Comparison of ENCODE assay signal across 35 mouse cellular contexts in genomic region chr10:63403636-63404035, GRCm38 (mm10). TPM values are rescaled to one million over a fixed set of nuclear protein-coding genes. Genes with fewer than 3 reads are reported as not detected.
DNase-seq lines count a peak whose midpoint lies in the region; ATAC-seq and TF ChIP-seq lines count a peak whose summit lies in the region.
"Had no signal": no experiment of that assay in that cellular context is flagged by ENCODE, and none has a peak within 500 bp of the region (broad histone marks: within the 10 kb centered on the region; RNA-seq: fewer than 3 reads in every experiment).

No protein-coding gene starts in this region.

- intact Hi-C loops in heart, postnatal 36 days (cut with DNase I): no loop called here

- no peak overlapping the region for H3K4me2 ChIP-seq in forebrain, embryonic 11.5 days (ENCODE audit: low read depth, low read length, severe bottlenecking)
- no peak overlapping the region for H3K4me2 ChIP-seq in stomach, embryonic 15.5 days
- H3K4me2 ChIP-seq in stomach, postnatal 0 days (replicated peaks; ENCODE audit: low read depth): no peak overlapping the region
- H3K4me2 ChIP-seq in liver, embryonic 13.5 days: no peak overlapping the region
- H3K4me2 ChIP-seq: embryonic facial prominence, embryonic 15.5 days; heart, embryonic 11.5 days; lung, embryonic 14.5 days had no signal

- no peak overlapping the region for H3K27ac ChIP-seq in forebrain, embryonic 11.5 days (ENCODE audit: low read depth, low read length)
- H3K27ac ChIP-seq in forebrain, embryonic 10.5 days: no peak overlapping the region
- H3K27ac ChIP-seq in stomach, embryonic 15.5 days: no peak overlapping the region
- no peak overlapping the region for H3K27ac ChIP-seq in stomach, postnatal 0 days (replicated peaks)
- no peak overlapping the region for H3K27ac ChIP-seq in liver, embryonic 13.5 days
- H3K27ac ChIP-seq: embryonic facial prominence, embryonic 10.5 days; embryonic facial prominence, embryonic 15.5 days had no signal

- H3K36me3 ChIP-seq in forebrain, embryonic 11.5 days (ENCODE audit: control insufficient read depth, insufficient read depth, low read length): no peaks in the 10 kb centered on the region
- H3K36me3 ChIP-seq in forebrain, embryonic 10.5 days (replicated peaks): no peaks in the 10 kb centered on the region
- H3K36me3 ChIP-seq in stomach, embryonic 15.5 days: no peaks in the 10 kb centered on the region
- H3K36me3 ChIP-seq in stomach, postnatal 0 days (ENCODE audit: control insufficient read depth, insufficient read depth, low read length): no peaks in the 10 kb centered on the region
- H3K36me3 ChIP-seq in liver, embryonic 13.5 days: no peaks in the 10 kb centered on the region
- H3K36me3 ChIP-seq: embryonic facial prominence, embryonic 10.5 days; embryonic facial prominence, embryonic 15.5 days; G1E had no signal

- DNase-seq in forebrain, embryonic 11.5 days (ENCODE audit: low spot score): no peak
- DNase-seq in forebrain, embryonic 10.5 days (ENCODE audit: extremely low spot score, low spot score): no peak
- DNase-seq in stomach, postnatal 0 days (ENCODE audit: low spot score): no peak
- no peak for DNase-seq in liver, embryonic 13.5 days
- no peak for DNase-seq in cerebellum, postnatal 4 days (ENCODE audit: low spot score in 2 of 2)
- DNase-seq in right cerebral cortex, adult 18-20 months: no peak
- no peak for DNase-seq in heart, postnatal 36 days
- DNase-seq: adrenal gland, adult 8-10 months; gastrocnemius, postnatal 36 days; heart, adult 18-20 months; heart, postnatal 4 days; left cerebral cortex, postnatal 4 days; lung, embryonic 14.5 days; lung, postnatal 14 days; midbrain, embryonic 14.5 days; spleen, adult 18-20 months; thymus, adult 2 months; thymus, postnatal 4 days had no signal

- H3K4me3 ChIP-seq in forebrain, embryonic 11.5 days (ENCODE audit: low read depth, low read length): no peak overlapping the region
- H3K4me3 ChIP-seq in forebrain, embryonic 10.5 days: no peak overlapping the region
- no peak overlapping the region for H3K4me3 ChIP-seq in stomach, embryonic 15.5 days (replicated peaks)
- H3K4me3 ChIP-seq in stomach, postnatal 0 days (ENCODE audit: low read depth, low read length): no peak overlapping the region
- H3K4me3 ChIP-seq in liver, embryonic 13.5 days (replicated peaks): no peak overlapping the region
- H3K4me3 ChIP-seq: embryonic facial prominence, embryonic 10.5 days; embryonic facial prominence, embryonic 15.5 days had no signal

- no peaks in the 10 kb centered on the region for H3K4me1 ChIP-seq in forebrain, embryonic 11.5 days (replicated peaks; ENCODE audit: control insufficient read depth, insufficient read depth, low read length)
- no peaks in the 10 kb centered on the region for H3K4me1 ChIP-seq in forebrain, embryonic 10.5 days
- no peaks in the 10 kb centered on the region for H3K4me1 ChIP-seq in stomach, embryonic 15.5 days
- H3K4me1 ChIP-seq in stomach, postnatal 0 days (replicated peaks; ENCODE audit: control insufficient read depth, insufficient read depth): no peaks in the 10 kb centered on the region
- H3K4me1 ChIP-seq in liver, embryonic 13.5 days (replicated peaks): 0 out of 2 replicates have a peak, but pooled peaks cover 3% of the 10 kb centered on the region
- H3K4me1 ChIP-seq: embryonic facial prominence, embryonic 10.5 days; embryonic facial prominence, embryonic 15.5 days had no signal

- no peak for TF ChIP-seq CTCF in stomach, postnatal 0 days (IDR thresholded peaks at IDR 0.05; ENCODE audit: low read depth)

- no peak for TF ChIP-seq EP300 in stomach, postnatal 0 days (optimal IDR thresholded peaks at IDR 0.05)

- 0 out of 2 replicates have a peak, but pooled peaks have one; percentile 18 for ATAC-seq in forebrain, embryonic 11.5 days (replicated peaks; ENCODE audit: low FRiP score)
- peak; percentile 27; the same call in 1 of the 2 replicates for ATAC-seq in stomach, embryonic 15.5 days (ENCODE audit: insufficient read depth, low FRiP score, low read depth)
- ATAC-seq in stomach, postnatal 0 days (ENCODE audit: low FRiP score, low TSS enrichment): no peak
- 0 out of 2 replicates have a peak, but pooled peaks have one; percentile 20 for ATAC-seq in liver, embryonic 13.5 days (ENCODE audit: low read depth)
- ATAC-seq: forebrain, embryonic 14.5 days; hindbrain, embryonic 16.5 days had no signal

- WGBS in forebrain, embryonic 11.5 days: 83% methylated on average over 2 of the region's 2 CpGs
- WGBS in forebrain, embryonic 10.5 days: 88% methylated on average over 2 of the region's 2 CpGs
- WGBS in stomach, embryonic 15.5 days: 65% methylated on average over 2 of the region's 2 CpGs
- 70% methylated on average over 2 of the region's 2 CpGs for WGBS in stomach, postnatal 0 days
- whole genome bisulfite sequencing in liver, embryonic 13.5 days (ENCODE audit: insufficient replicate concordance): 67% methylated on average over 2 of the region's 2 CpGs

- H3K27me3 ChIP-seq in forebrain, embryonic 11.5 days (ENCODE audit: control insufficient read depth, insufficient read depth, low read length): no peaks in the 10 kb centered on the region
- H3K27me3 ChIP-seq in forebrain, embryonic 10.5 days (ENCODE audit: poor library complexity, severe bottlenecking): no peaks in the 10 kb centered on the region
- H3K27me3 ChIP-seq in stomach, embryonic 15.5 days (replicated peaks): no peaks in the 10 kb centered on the region
- no peaks in the 10 kb centered on the region for H3K27me3 ChIP-seq in stomach, postnatal 0 days (ENCODE audit: control insufficient read depth, insufficient read depth, low read length)
- no peaks in the 10 kb centered on the region for H3K27me3 ChIP-seq in liver, embryonic 13.5 days
- H3K27me3 ChIP-seq: embryonic facial prominence, embryonic 15.5 days had no signal

- H3K9ac ChIP-seq in forebrain, embryonic 11.5 days (ENCODE audit: low read length): no peak overlapping the region
- H3K9ac ChIP-seq in stomach, embryonic 15.5 days: no peak overlapping the region
- no peak overlapping the region for H3K9ac ChIP-seq in stomach, postnatal 0 days (ENCODE audit: low read length)
- H3K9ac ChIP-seq in liver, embryonic 13.5 days: no peak overlapping the region
- H3K9ac ChIP-seq: embryonic facial prominence, embryonic 15.5 days; lung, embryonic 14.5 days had no signal

- no peaks in the 10 kb centered on the region for H3K9me3 ChIP-seq in forebrain, embryonic 11.5 days (ENCODE audit: control insufficient read depth, low read length)
- no peaks in the 10 kb centered on the region for H3K9me3 ChIP-seq in forebrain, embryonic 10.5 days
- H3K9me3 ChIP-seq in stomach, embryonic 15.5 days: no peaks in the 10 kb centered on the region
- no peaks in the 10 kb centered on the region for H3K9me3 ChIP-seq in stomach, postnatal 0 days (ENCODE audit: control insufficient read depth, low read length)
- H3K9me3 ChIP-seq in liver, embryonic 13.5 days (replicated peaks): no peaks in the 10 kb centered on the region
- H3K9me3 ChIP-seq: embryonic facial prominence, embryonic 10.5 days; embryonic facial prominence, embryonic 15.5 days; G1E had no signal

RNA-seq across cellular contexts. Expression of gene Gm7075, which starts 18.0 kb away (rescaled TPM):
- not detected in 2 replicates for polyA plus RNA-seq in forebrain, embryonic 11.5 days (2014; fragmentation: Nextera tagmentation; extraction: Ambion mirVana)
- polyA plus RNA-seq in forebrain, embryonic 10.5 days (2016; fragmentation: Nextera tagmentation; extraction: Ambion mirVana): not detected in 2 replicates
- not detected in 2 replicates for polyA plus RNA-seq in stomach, embryonic 15.5 days (2015; fragmentation: Nextera tagmentation; extraction: Ambion mirVana)
- polyA plus RNA-seq in stomach, postnatal 0 days (2015; fragmentation: Nextera tagmentation; extraction: Ambion mirVana): not detected in 2 replicates
- polyA plus RNA-seq in liver, embryonic 13.5 days (2015; fragmentation: Nextera tagmentation; extraction: Ambion mirVana): not detected in 2 replicates
- total RNA-seq in heart, postnatal 36 days (2021): not detected
- total RNA-seq: adrenal gland, adult 8-10 months; adrenal gland, postnatal 4 days; G1E; gastrocnemius, adult 18-20 months; gastrocnemius, postnatal 36 days; heart, adult 18-20 months; heart, postnatal 4 days; layer of hippocampus, adult 8-10 months; layer of hippocampus, postnatal 25 days; left cerebral cortex, postnatal 4 days; monocyte, adult 5-6 weeks had no signal
- polyA plus RNA-seq: C2C12; cerebellum, adult 2 months; embryonic facial prominence, embryonic 10.5 days; embryonic facial prominence, embryonic 15.5 days; forebrain, embryonic 14.5 days; G1E; heart, embryonic 11.5 days; heart, embryonic 16.5 days; hindbrain, embryonic 16.5 days; intestine, embryonic 14.5 days; lung, embryonic 14.5 days; midbrain, embryonic 14.5 days; neural tube, embryonic 14.5 days; thymus, adult 2 months had no signal

RNA-seq across cellular contexts. Expression of gene Dnajc12, which starts 21.4 kb away (rescaled TPM):
- 6.4 and 8.7 TPM in 2 replicates for polyA plus RNA-seq in forebrain, embryonic 11.5 days (2014; fragmentation: Nextera tagmentation; extraction: Ambion mirVana)
- polyA plus RNA-seq in forebrain, embryonic 10.5 days (2016; fragmentation: Nextera tagmentation; extraction: Ambion mirVana): 9.6 and 9.9 TPM in 2 replicates
- 9.3 and 10.5 TPM in 2 replicates for polyA plus RNA-seq in stomach, embryonic 15.5 days (2015; fragmentation: Nextera tagmentation; extraction: Ambion mirVana)
- polyA plus RNA-seq in stomach, postnatal 0 days (2015; fragmentation: Nextera tagmentation; extraction: Ambion mirVana): 10.2 and 11.0 TPM in 2 replicates
- 16.5 and 18.1 TPM in 2 replicates for polyA plus RNA-seq in liver, embryonic 13.5 days (2015; fragmentation: Nextera tagmentation; extraction: Ambion mirVana)
- total RNA-seq in heart, postnatal 36 days (2021): 10 to 100 TPM in 1 of 2 experiments, 1 to 10 TPM in 1; 9.7 to 10.8 TPM

RNA-seq across cellular contexts. Expression of gene Sirt1, which starts 22.1 kb away (rescaled TPM):
- 9.1 and 9.3 TPM in 2 replicates for polyA plus RNA-seq in forebrain, embryonic 11.5 days (2014; fragmentation: Nextera tagmentation; extraction: Ambion mirVana)
- polyA plus RNA-seq in forebrain, embryonic 10.5 days (2016; fragmentation: Nextera tagmentation; extraction: Ambion mirVana): 5.4 and 6.8 TPM in 2 replicates
- 5.2 and 5.5 TPM in 2 replicates for polyA plus RNA-seq in stomach, embryonic 15.5 days (2015; fragmentation: Nextera tagmentation; extraction: Ambion mirVana)
- 2.9 and 3.2 TPM in 2 replicates for polyA plus RNA-seq in stomach, postnatal 0 days (2015; fragmentation: Nextera tagmentation; extraction: Ambion mirVana)
- polyA plus RNA-seq in liver, embryonic 13.5 days (2015; fragmentation: Nextera tagmentation; extraction: Ambion mirVana): 3.1 and 3.3 TPM in 2 replicates
- total RNA-seq in heart, postnatal 36 days (2021): 10 to 100 TPM; 11.8 to 12.7 TPM

RNA-seq across cellular contexts. Expression of gene Ctnna3, which starts 26.3 kb away (rescaled TPM):
- not detected in 2 replicates for polyA plus RNA-seq in forebrain, embryonic 11.5 days (2014; fragmentation: Nextera tagmentation; extraction: Ambion mirVana)
- polyA plus RNA-seq in forebrain, embryonic 10.5 days (2016; fragmentation: Nextera tagmentation; extraction: Ambion mirVana): 0.05 and 0.16 TPM in 2 replicates
- polyA plus RNA-seq in stomach, embryonic 15.5 days (2015; fragmentation: Nextera tagmentation; extraction: Ambion mirVana): 0.54 and 0.58 TPM in 2 replicates
- polyA plus RNA-seq in stomach, postnatal 0 days (2015; fragmentation: Nextera tagmentation; extraction: Ambion mirVana): 0.27 and 0.35 TPM in 2 replicates
- 0.05 and 0.13 TPM in 2 replicates for polyA plus RNA-seq in liver, embryonic 13.5 days (2015; fragmentation: Nextera tagmentation; extraction: Ambion mirVana)
- 10 to 100 TPM; 52.9 to 58.5 TPM for total RNA-seq in heart, postnatal 36 days (2021)
- total RNA-seq: G1E; monocyte, adult 5-6 weeks had no signal
- polyA plus RNA-seq: G1E had no signal
